Mouse (Mus musculus) liver, embryonic 14.5 days (tissue): ENCODE data around the gene Flot1. TPM values are rescaled to one million over a fixed set of nuclear protein-coding genes. Genes with fewer than 3 reads are reported as not detected.

Experiments
- ATAC-seq: fragments of 200-750 bp; cut with Nextera tagmentation; 2 replicates; pipeline ENCODE4 v1.8.0; 2017; ENCODE audit warnings: moderate number of reproducible peaks, mild to moderate bottlenecking, moderate library complexity; ENCODE audit not compliant: insufficient read depth
- DNase-seq, 3 experiments: peaks; one replicate each; pipeline ENCODE4 v3.0.0-alpha.2; 2012 to 2013; ENCODE audit warnings: low read depth in 3 of 3, low spot score in 3 of 3
- H3K27ac ChIP-seq: fragments of 300-500 bp; sonication (generic); 2 replicates; pipeline ENCODE4 v1.5.1; 2014; ENCODE audit warnings: moderate library complexity, mild to moderate bottlenecking, control low read depth, inconsistent platforms
- H3K27me3 ChIP-seq: fragments of 300-500 bp; sonication (generic); 2 replicates; pipeline ENCODE4 v1.6.1; 2014; ENCODE audit warnings: mild to moderate bottlenecking, low read length, moderate library complexity; ENCODE audit not compliant: control insufficient read depth, insufficient read depth
- H3K36me3 ChIP-seq: fragments of 300-500 bp; sonication (generic); replicated peaks from 2 replicates; pipeline ENCODE4 v1.6.1; 2014; ENCODE audit warnings: low read depth; ENCODE audit not compliant: control insufficient read depth, insufficient read depth
- H3K4me1 ChIP-seq, 2 experiments: fragments of 200-500 bp in 1 of 2; fragments of 300-500 bp in 1 of 2; sonication (generic) in 1 of 2; replicated peaks; 2 replicates each; pipeline ENCODE4 v1.6.1; 2012 to 2014; ENCODE audit warnings: antibody characterized with exemption in 1 of 2, inconsistent platforms in 1 of 2, low read length in 1 of 2; ENCODE audit not compliant: control insufficient read depth in 2 of 2, insufficient read depth in 2 of 2
- H3K4me2 ChIP-seq: fragments of 300-500 bp; sonication (generic); 2 replicates; pipeline ENCODE4 v1.6.1; 2014; ENCODE audit warnings: low read depth, mild to moderate bottlenecking, control low read depth, moderate library complexity
- H3K4me3 ChIP-seq, 2 experiments: fragments of 200-500 bp in 1 of 2; fragments of 300-500 bp in 1 of 2; sonication (generic) in 1 of 2; 2 replicates each; pipeline ENCODE4 v1.5.1; 2012 to 2014; ENCODE audit warnings: low read depth in 2 of 2, low read length in 2 of 2, mild to moderate bottlenecking in 2 of 2, control low read depth in 1 of 2, inconsistent platforms in 1 of 2, moderate library complexity in 1 of 2; ENCODE audit not compliant: insufficient read depth in 1 of 2
- H3K9ac ChIP-seq: fragments of 300-500 bp; sonication (generic); replicated peaks from 2 replicates; pipeline ENCODE4 v1.6.1; 2014; ENCODE audit warnings: mild to moderate bottlenecking, control low read depth, moderate library complexity
- H3K9me3 ChIP-seq: fragments of 300-500 bp; sonication (generic); 2 replicates; pipeline ENCODE4 v1.6.1; 2016; ENCODE audit warnings: low read length, mixed read lengths; ENCODE audit not compliant: control insufficient read depth
- CTCF ChIP-seq: IDR thresholded peaks from 2 replicates; pipeline ENCODE4 v1.5.1; 2016; ENCODE audit warnings: antibody characterized with exemption, low read depth, control low read depth
- EP300 ChIP-seq: IDR thresholded peaks from 2 replicates; pipeline ENCODE4 v1.6.1; 2016; ENCODE audit warnings: antibody characterized with exemption, low read depth
- WGBS: fragments of 180-500 bp; shearing (Covaris S2); extraction: QIAGEN DNeasy Blood & Tissue Kit; methylation state at CpG from one replicate; pipeline ENCODE4 v1.1.7; 2014; ENCODE audit not compliant: insufficient replicate concordance; 5-methylcytosine and 5-hydroxymethylcytosine counted together
- polyA plus RNA-seq, 2 experiments: library from polyadenylated mRNA; depleted of rRNA in 1 of 2; stranded (reverse) in 1 of 2; unstranded in 1 of 2; fragments of >200 nt; fragmentation: Nextera tagmentation in 1 of 2; extraction: Ambion mirVana in 1 of 2; gene quantifications; 2 replicates each; pipeline versions ENCODE4 v1.2.1 to v1.2.3; 2012 to 2014

Gene Flot1
- polyA plus RNA-seq, 2 experiments = 27.8 to 34.7 TPM

GRCm38 (mm10) chr17:35795656-35796055, 27.4 kb upstream of the Flot1 start:
- Histone ChIP-seq H3K9ac (no peak overlapping the region), H3K4me3 (no peak overlapping the region), H3K27me3 (no peaks in the 10 kb centered on the region), H3K36me3 (no peaks in the 10 kb centered on the region), H3K4me1 (peaks cover 2 to 20% of the 10 kb centered on the region in 2 experiments; a peak in 3 of 4 replicates), H3K27ac (no peak overlapping the region), H3K4me2 (no peak overlapping the region), H3K9me3 (no peaks in the 10 kb centered on the region)
- no peak for DNase-seq
- no peak for ATAC-seq
- TF ChIP-seq CTCF (no peak), EP300 (no peak)
- WGBS = 65% methylated on average over 6 of the region's 6 CpGs

GRCm38 (mm10) chr17:35796835-35797234, 26.2 kb upstream of the Flot1 start:
- H3K9me3 ChIP-seq = no peaks in the 10 kb centered on the region
- no peak overlapping the region for H3K4me2 ChIP-seq
- ATAC-seq (no peak), DNase-seq (no peak)
- H3K27me3 ChIP-seq = no peaks in the 10 kb centered on the region
- no peaks in the 10 kb centered on the region for H3K36me3 ChIP-seq
- no peak overlapping the region for H3K9ac ChIP-seq
- no peak overlapping the region for H3K27ac ChIP-seq
- TF ChIP-seq CTCF (no peak), EP300 (no peak)
- peaks cover 2 to 23% of the 10 kb centered on the region in 2 experiments; a peak in 3 of 4 replicates for H3K4me1 ChIP-seq
- WGBS = 17% methylated on average over 5 of the region's 5 CpGs
- no peak overlapping the region for H3K4me3 ChIP-seq

GRCm38 (mm10) chr17:35800905-35801304, 22.1 kb upstream of the Flot1 start:
- H3K4me3 ChIP-seq = no peak overlapping the region
- H3K9ac ChIP-seq = no peak overlapping the region
- 60% methylated on average over 2 of the region's 2 CpGs for WGBS
- DNase-seq (no peak), ATAC-seq (no peak)
- no peaks in the 10 kb centered on the region for H3K9me3 ChIP-seq
- no peak overlapping the region for H3K4me2 ChIP-seq
- H3K27me3 ChIP-seq = no peaks in the 10 kb centered on the region
- H3K36me3 ChIP-seq = no peaks in the 10 kb centered on the region
- H3K4me1 ChIP-seq = peaks cover 0 to 10% of the 10 kb centered on the region in 2 experiments; a peak in 1 of 4 replicates
- no peak for TF ChIP-seq CTCF
- no peak for TF ChIP-seq EP300
- no peak overlapping the region for H3K27ac ChIP-seq

DNA sequence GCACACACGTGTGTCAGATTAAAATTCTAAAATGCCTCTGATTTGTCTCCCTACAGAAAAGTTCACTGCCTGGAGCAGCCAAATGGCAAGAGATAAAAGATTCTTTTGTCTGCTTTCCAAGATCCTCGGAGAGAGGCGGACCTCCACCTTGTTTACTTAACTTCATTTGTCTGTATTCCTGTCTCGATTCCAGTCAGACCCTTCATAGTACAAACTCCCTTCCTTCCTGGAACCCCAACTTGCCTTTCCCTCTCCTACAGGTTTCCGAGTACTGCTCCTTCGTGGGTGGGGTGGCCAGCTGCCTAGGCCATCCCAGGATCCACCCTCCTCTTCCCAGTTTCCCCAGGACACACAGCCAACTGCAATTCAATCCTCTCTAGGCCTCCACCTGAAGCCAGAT, 20.0 kb upstream of the Flot1 start:
- TF ChIP-seq EP300 = no peak
- no peak for TF ChIP-seq CTCF
- Histone ChIP-seq H3K9ac (no peak overlapping the region), H3K4me3 (no peak overlapping the region), H3K4me2 (no peak overlapping the region), H3K36me3 (no peaks in the 10 kb centered on the region), H3K27me3 (no peaks in the 10 kb centered on the region), H3K9me3 (no peaks in the 10 kb centered on the region), H3K4me1 (0 out of 4 replicates have a peak, but pooled peaks cover 0 to 4% of the 10 kb centered on the region in 2 experiments), H3K27ac (no peak overlapping the region)
- 58% methylated on average over 6 of the region's 6 CpGs for WGBS
- ATAC-seq = no peak
- DNase-seq = no peak

DNA sequence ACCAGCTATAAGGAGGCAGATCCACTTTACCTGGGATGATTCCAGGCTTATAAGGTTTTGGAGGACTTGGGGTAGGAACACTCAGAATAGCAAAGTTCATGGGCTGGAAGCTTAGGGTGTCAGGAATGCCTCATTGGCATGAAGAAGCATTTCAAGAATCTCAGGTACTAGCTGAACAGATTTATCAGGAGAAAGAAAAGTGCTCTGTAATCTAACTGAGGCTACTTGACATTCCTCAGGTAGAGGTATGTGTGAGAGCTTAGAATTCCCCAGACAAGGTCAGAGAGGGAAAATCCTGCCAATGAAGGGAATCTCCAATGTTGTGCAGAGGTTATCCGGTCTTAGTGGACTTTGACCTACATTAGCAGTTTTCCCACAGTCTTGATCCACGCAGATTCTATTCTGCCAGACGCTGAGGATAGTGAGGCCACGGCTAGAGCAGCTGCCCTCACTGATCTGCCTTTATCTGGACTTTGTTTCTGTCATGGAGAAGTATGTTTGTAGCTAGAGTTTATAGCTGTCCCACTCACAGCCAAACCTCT, 19.1 kb upstream of the Flot1 start:
- no peak for ATAC-seq
- Histone ChIP-seq H3K36me3 (no peaks in the 10 kb centered on the region), H3K9me3 (no peaks in the 10 kb centered on the region), H3K4me2 (no peak overlapping the region), H3K27ac (no peak overlapping the region), H3K4me3 (no peak overlapping the region), H3K4me1 (0 out of 4 replicates have a peak, but pooled peaks cover 0 to 5% of the 10 kb centered on the region in 2 experiments), H3K27me3 (no peaks in the 10 kb centered on the region), H3K9ac (no peak overlapping the region)
- WGBS = 53% methylated on average over 4 of the region's 4 CpGs
- no peak for DNase-seq
- TF ChIP-seq EP300 = no peak
